Mouse (Mus musculus) heart, postnatal 36 days (tissue): ENCODE measurements around the gene Defb13. TPM values are rescaled to one million over a fixed set of nuclear protein-coding genes. Genes with fewer than 3 reads are reported as not detected.
"Not testable (repeated sequence)": the region's sequence is repeated elsewhere in the genome, so short reads cannot be mapped to it uniquely, and the experiment has no call there.

Experiments
- DNase-seq, 2 experiments: peaks; one replicate each; pipeline ENCODE4 v3.0.0; 2021 to 2022
- intact Hi-C: fragments of 180-260 bp; cut with DNase I; formaldehyde crosslinking; loops from one replicate; pipeline ENCODE4 v1.15.1; 2025
- total RNA-seq, 2 experiments: library from RNA; stranded (reverse); gene quantifications; 2 replicates each; pipeline ENCODE4 v1.2.3; 2021

Gene Defb13
- total RNA-seq: not detected

DNA sequence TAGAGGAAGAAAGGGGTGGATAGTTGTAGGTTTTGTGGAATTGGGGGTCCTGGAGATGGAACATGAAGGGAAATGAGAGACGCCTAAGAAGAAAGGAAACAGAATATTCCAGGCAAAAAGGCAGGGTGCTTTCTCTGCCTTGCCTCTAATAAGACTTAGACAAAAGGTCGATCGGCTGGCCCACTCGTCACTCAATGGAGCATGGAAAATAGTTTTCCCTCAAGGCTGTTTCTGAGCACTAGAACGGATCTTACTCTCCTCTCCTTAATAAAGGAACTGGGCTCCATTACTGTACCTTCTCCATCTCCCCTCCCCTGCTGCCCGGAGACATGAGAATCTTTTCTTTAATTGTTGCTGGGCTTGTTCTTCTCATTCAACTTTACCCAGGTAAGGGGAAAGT lies at the start of gene Defb13:
Gene Defb13, plus strand, starts transcription at position 301 of the 400 bp plus-strand sequence.
- no peak for DNase-seq
- intact Hi-C loops: no loop called here

- DNase-seq, intact Hi-C loops: not testable (repeated sequence)
Measured at GRCm38 (mm10) chr8:21906290-21906689, 40.3 kb upstream of the Defb13 start, which contains the start of gene Defb11. Gene Defb11 (minus strand): TSS chr8:21906412.

- no peak for DNase-seq
- intact Hi-C loops: no loop called here
Measured at GRCm38 (mm10) chr8:21911931-21912330, 34.6 kb upstream of the Defb13 start.

DNA sequence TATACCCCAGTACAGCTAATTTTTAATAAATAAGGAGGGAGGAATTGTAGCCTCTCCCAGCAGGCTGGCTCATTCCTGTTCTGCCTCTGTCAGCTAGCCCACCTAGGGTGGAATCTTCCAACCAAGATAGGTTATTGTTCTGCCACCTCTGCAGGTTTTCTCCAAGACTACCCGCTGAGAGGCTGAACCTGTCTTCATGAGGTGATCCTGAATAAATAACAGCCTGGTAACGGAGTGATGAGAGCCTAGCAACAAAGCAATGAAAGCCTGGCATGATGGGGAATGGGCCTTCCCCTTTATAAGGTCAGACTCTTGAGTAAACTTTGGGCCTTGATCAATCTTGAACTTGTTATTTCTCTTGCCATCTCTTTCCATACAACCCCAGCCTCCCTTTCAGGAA lies 34.0 kb upstream of the Defb13 start:
- intact Hi-C loops: no loop called here
- DNase-seq: no peak

GRCm38 (mm10) chr8:21915625-21916024 lies 30.9 kb upstream of the Defb13 start:
- DNase-seq: no peak
- intact Hi-C loops: no loop called here

DNA sequence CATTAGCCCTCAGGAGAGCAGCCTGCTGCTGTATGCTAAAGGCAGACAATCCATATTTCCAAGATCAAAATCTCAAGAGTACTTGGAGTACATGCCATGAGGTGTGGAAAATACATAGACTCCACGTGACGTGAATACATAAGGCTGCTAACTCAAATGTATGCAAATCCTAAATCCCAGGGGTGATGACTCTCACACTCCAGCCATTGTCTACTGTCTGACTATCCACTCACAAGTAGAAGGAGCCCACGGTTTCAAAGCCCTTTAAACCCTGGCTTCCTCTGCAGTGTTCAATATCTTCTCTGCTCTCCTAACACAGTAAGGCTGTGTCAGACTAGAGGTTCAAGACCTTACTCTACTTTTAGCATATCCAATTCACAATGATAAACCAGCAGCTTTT lies 15.8 kb upstream of the Defb13 start:
- intact Hi-C loops: not testable (repeated sequence)

DNA sequence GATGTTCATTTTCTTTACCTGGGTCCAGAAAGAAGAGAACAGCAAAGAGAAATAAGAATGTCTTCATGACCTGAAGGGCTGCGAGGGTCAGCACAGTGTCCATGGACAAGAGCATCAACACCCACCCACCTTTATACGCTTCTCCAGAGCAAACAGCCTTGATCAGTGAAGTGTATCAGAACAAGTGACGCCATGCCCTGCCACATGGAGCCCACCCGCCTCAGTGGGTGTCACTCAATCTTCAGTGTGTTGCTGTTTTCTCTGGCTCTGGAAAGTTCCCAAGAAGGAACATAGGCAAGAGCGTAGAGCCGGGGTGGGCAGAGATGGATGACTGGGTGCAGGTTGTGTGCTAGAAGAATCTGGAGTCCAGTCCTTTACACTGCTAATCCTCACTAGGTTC lies 14.0 kb upstream of the Defb13 start, which contains the start of gene Defb15:
Gene Defb15, minus strand, starts transcription at position 101 of the 400 bp plus-strand sequence.
- intact Hi-C loops: no loop called here
- no peak for DNase-seq

More for the DNA sequence above, 15.8 kb upstream of the Defb13 start:
- not testable (repeated sequence) for DNase-seq

DNA sequence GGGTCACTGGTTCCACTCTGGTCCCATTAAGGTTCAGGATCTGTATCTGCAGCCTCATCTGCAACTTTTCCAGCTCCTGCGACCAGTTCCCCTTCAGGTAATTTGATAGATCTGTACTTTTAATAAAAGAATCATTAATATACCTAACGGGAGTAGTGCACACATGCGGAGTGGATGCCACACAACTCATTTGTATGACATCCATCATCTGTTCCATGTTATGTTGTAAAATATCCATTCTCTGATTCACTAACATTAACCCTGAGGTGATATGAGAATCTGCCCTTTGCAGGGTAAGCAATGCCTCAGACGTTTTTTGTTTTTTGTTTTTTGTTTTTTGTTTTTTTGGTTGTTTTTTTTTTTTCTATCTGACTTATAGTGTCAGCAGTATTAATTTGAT lies 8.5 kb upstream of the Defb13 start, which contains the start of gene Defb35:
Gene Defb35, plus strand, starts transcription at position 301 of the 400 bp plus-strand sequence.
- intact Hi-C loops, DNase-seq: not testable (repeated sequence)

DNA sequence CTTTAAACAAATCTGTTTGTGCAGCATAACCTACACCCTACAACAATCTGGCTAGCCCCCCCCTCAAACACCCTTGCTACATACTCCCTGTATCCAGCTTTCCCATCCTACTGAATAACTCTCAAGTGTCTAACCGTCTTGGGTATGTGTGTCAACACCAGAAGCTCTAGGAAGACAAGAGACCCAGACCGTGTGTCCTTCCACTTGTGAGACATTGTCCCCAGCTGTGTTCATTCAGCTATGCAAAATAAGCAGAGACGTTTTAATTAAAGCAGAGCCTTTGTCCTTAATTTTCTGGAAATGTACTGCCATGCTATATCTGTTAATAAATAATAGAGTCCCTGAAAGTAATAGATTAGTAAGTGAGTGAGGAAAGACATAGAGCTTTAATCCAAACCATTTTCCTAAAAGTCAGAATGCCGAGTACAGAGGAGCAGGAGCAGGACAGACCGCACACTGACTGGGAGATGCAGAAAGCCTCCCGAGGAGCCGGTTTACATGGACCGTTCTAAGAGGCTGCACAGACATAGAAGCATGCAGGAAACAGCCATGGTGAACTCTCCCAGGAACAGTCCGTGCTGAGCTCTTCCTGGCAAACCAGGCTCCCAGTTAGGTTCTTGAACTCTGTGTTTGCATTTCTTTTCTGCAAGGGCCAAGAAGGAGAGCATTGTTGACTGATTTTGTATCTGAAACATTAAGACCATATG lies 902 bp downstream of the Defb13 start:
- intact Hi-C loops: no loop called here
- no peak for DNase-seq

DNA sequence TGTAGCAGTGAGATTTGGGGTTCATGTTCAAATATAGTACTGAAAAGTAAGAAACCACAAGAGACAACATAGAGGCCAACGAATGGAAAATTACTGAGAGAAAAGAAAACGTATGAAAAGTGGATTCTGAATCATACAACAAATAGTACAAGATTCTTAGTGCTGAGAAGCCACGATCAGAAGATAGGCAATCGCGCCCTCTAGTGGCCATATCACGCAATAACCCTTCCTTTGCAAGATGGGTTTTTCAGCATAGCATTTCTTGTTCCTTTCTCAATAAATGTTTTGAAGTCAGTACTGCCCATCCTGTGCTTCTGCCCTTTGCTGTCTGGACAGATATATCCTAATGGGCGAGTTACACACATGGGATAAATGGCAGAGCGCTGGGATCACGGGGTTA lies 8.8 kb downstream of the Defb13 start:
- DNase-seq: peak in 1 of 2 experiments; percentile 13
- intact Hi-C loops: no loop called here

DNA sequence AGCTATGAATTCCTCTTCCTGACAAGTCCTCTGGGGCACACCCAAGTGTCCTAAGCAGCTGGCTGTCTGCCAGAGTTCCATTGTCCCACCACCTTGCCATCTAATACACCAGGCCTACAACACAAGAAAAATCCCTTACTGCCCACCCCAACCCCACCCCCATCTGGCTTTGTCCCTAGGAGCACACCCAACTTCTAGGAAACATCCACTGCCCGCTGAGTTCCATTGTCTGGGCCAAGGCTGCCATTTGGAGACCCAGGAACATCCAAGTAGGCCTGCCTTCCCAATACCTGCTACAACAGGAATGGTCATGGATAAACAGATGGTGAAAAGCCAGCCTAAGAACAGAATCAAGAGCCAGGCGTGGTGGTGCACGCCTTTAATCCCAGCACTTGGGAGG lies 9.8 kb downstream of the Defb13 start:
- intact Hi-C loops: no loop called here

GRCm38 (mm10) chr8:21958414-21958813 lies 11.9 kb downstream of the Defb13 start, which contains the start of gene Fam90a1a:
Gene Fam90a1a (plus strand): TSS chr8:21958714.
- DNase-seq: no peak
- intact Hi-C loops: no loop called here

More for the DNA sequence above, 9.8 kb downstream of the Defb13 start:
- DNase-seq: no peak

GRCm38 (mm10) chr8:21966646-21967045 lies 20.1 kb downstream of the Defb13 start:
- intact Hi-C loops: no loop called here
- DNase-seq: no peak

GRCm38 (mm10) chr8:21969475-21969874 lies 22.9 kb downstream of the Defb13 start, which contains the start of gene Ccdc70:
Gene Ccdc70 (plus strand): TSS chr8:21969775.
- intact Hi-C loops: no loop called here
- no peak for DNase-seq

GRCm38 (mm10) chr8:21978193-21978592 lies 31.6 kb downstream of the Defb13 start:
- intact Hi-C loops: no loop called here
- DNase-seq: no peak

DNA sequence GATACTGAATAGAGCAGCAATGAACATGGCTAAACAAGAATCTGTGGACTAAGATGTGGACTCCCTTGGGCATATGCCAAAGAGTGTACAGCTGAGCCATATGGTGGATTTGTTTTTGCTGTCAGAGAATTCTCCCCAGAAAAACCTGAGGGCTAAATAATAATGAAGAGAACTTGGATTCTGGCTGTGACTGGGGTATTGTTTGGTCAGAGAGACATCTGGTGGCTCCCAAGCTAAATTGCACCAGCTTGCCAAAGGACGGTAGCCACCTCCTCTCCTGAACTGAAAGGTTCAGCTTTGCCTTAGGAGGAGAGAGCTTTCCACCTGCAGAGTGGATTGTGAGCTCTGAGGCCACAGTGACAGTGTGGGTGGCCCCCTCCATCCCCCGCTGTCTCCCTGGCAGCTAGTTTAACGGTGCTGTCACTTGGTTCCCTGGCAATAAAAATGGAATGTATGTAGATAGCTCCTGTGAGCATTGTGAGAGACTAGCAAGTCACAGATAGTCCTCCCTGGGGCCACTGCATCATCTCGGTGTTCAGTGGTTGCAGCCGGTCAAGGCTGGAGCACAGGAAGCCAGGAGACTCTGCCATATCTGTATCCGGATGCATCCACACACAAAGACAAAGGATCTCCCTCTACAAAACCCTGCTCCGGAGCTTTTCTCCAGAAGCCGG lies 35.2 kb downstream of the Defb13 start:
- no peak for DNase-seq
- intact Hi-C loops: no loop called here

DNA sequence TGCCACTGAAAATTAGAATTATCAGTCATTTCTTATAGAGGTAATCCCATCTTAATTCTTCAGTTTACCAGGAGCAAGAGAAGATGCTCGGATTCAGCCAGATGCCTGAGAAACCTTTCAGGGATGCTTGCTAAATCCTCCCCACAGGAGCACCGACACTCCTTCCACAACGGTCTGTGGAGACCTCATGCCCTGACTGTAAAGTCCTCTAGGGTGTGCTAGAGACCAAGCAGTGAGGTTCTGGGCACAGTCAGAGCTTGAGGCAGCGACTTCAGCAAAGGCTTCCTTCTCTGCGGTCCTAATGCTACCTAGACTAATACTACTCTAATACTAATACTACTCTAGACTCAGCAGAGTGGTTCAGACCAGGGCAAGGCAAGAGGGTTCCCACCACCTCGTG lies 45.6 kb downstream of the Defb13 start:
- peak; percentile 17 to 23 for DNase-seq
- intact Hi-C loops: loop anchor here (5.0 to 10.0 kb wide), 4 partner anchors 55 to 385 kb away; partner anchors contain the start of gene Nek3

GRCm38 (mm10) chr8:21995181-21995580 lies 48.6 kb downstream of the Defb13 start:
- intact Hi-C loops: loop anchor here (10.0 kb wide), 1 partner anchor 100 kb away; no protein-coding TSS in a partner anchor
- DNase-seq: no peak
